Mouse (Mus musculus): ENCODE data around the gene Wdr38. TPM values are rescaled to one million over a fixed set of nuclear protein-coding genes. Genes with fewer than 3 reads are reported as not detected.
A peak's percentile ranks its signal among the peaks of the same experiment; 100 is the strongest.
"Not testable (repeated sequence)": the region's sequence is repeated elsewhere in the genome, so short reads cannot be mapped to it uniquely, and the experiment has no call there.

The Wdr38 gene
- polyA plus RNA-seq, 1 experiment from 2014 or later, result 1.8 TPM

DNA sequence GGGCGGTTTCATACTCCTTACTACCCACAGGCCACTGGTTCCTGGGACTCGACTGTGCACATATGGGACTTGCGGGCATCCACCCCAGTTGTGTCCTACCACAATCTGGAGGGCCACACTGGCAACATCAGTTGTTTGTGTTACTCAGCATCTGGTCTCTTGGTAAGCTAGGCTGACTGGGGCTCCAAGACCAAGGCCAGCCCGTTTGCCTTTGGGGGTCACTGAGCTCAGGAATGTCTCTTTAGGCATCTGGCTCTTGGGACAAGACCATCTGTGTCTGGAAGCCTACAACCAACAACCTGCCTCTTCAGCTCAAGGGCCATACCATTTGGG, 3.3 kb downstream of the Wdr38 start:
- Histone ChIP-seq H3K27ac (replicated peaks) (no peak overlapping the region), H3K9me3 (no peaks in the 10 kb centered on the region), H3K36me3 (peaks cover 26% of the 10 kb centered on the region), H3K9ac (no peak overlapping the region), H3K27me3 (no peaks in the 10 kb centered on the region), H3K4me1 (replicated peaks) (peaks cover 24% of the 10 kb centered on the region), H3K4me3 (no peak overlapping the region), H3K4me2 (no peak overlapping the region)
- WGBS, result 92% methylated on average over 4 of the region's 4 CpGs
- ATAC-seq (ENCODE audit: low FRiP score, low read depth), result no peak

DNA sequence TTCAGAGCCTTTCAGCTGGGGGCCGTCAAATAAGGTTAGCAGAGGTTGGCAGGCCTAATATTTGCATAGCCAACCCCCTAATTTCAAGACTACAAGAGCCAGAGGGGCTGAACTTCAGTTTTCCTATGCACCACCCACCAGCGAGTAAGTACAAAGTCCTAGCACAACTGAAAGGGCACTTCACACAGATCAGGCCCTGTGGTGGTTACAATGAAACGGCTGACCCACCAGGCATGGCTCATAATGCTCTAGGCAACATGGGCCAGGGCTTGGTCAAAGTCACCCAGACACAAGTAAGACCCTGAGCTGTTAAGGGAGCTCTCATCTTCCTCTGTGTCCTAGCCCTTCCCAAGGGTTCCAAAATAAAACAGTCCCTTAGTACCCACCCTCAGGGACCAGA, 4.6 kb downstream of the Wdr38 start:
- Histone ChIP-seq H3K4me3 (no peak overlapping the region), H3K9ac (no peak overlapping the region), H3K4me1 (replicated peaks) (peaks cover 35% of the 10 kb centered on the region), H3K36me3 (peaks cover 26% of the 10 kb centered on the region), H3K27me3 (no peaks in the 10 kb centered on the region), H3K27ac (replicated peaks) (no peak overlapping the region), H3K4me2 (no peak overlapping the region), H3K9me3 (no peaks in the 10 kb centered on the region)
- ATAC-seq (ENCODE audit: low FRiP score, low read depth), result no peak
- WGBS, result 87% methylated on average over 3 of the region's 3 CpGs

GRCm38 (mm10) chr2:39003106-39003505, 5.8 kb downstream of the Wdr38 start:
- Histone ChIP-seq H3K9ac (no peak overlapping the region), H3K4me3 (peak overlapping the region; percentile 57; the same call in 1 of the 2 replicates)
- WGBS, result 52% methylated on average over 8 of the region's 8 CpGs

GRCm38 (mm10) chr2:39003512-39003911, 6.2 kb downstream of the Wdr38 start:
- no peak for ATAC-seq (ENCODE audit: low FRiP score, low read depth)
- peaks cover 36% of the 10 kb centered on the region for H3K4me1 ChIP-seq (replicated peaks)
- H3K4me3 ChIP-seq, result peak overlapping the region; percentile 57
- no peak overlapping the region for H3K27ac ChIP-seq (replicated peaks)
- no peaks in the 10 kb centered on the region for H3K27me3 ChIP-seq
- peak overlapping the region; percentile 79 for H3K4me2 ChIP-seq
- H3K36me3 ChIP-seq, result peaks cover 26% of the 10 kb centered on the region
- 68% methylated on average over 5 of the region's 5 CpGs for WGBS
- H3K9ac ChIP-seq, result peak overlapping the region; percentile 83
- no peaks in the 10 kb centered on the region for H3K9me3 ChIP-seq

More at GRCm38 (mm10) chr2:39003106-39003505, 5.8 kb downstream of the Wdr38 start:
- Histone ChIP-seq H3K9me3 (no peaks in the 10 kb centered on the region), H3K4me1 (replicated peaks) (peaks cover 36% of the 10 kb centered on the region), H3K36me3 (peaks cover 26% of the 10 kb centered on the region), H3K27ac (replicated peaks) (no peak overlapping the region), H3K27me3 (no peaks in the 10 kb centered on the region), H3K4me2 (peak overlapping the region; percentile 79)
- ATAC-seq (ENCODE audit: low FRiP score, low read depth), result no peak

- H3K36me3 ChIP-seq, result peaks cover 26% of the 10 kb centered on the region
- H3K4me2 ChIP-seq, result peak overlapping the region; percentile 79
- no peaks in the 10 kb centered on the region for H3K9me3 ChIP-seq
- WGBS, result under 1% methylated on average over 11 of the region's 11 CpGs
- H3K4me3 ChIP-seq, result peak overlapping the region; percentile 57
- H3K4me1 ChIP-seq (replicated peaks), result peaks cover 44% of the 10 kb centered on the region
- peak overlapping the region; percentile 87 for H3K27ac ChIP-seq (replicated peaks)
- peak overlapping the region; percentile 83 for H3K9ac ChIP-seq
- no peaks in the 10 kb centered on the region for H3K27me3 ChIP-seq
- no peak for ATAC-seq (ENCODE audit: low FRiP score, low read depth)
Observed at GRCm38 (mm10) chr2:39004372-39004771, 7.1 kb downstream of the Wdr38 start.

DNA sequence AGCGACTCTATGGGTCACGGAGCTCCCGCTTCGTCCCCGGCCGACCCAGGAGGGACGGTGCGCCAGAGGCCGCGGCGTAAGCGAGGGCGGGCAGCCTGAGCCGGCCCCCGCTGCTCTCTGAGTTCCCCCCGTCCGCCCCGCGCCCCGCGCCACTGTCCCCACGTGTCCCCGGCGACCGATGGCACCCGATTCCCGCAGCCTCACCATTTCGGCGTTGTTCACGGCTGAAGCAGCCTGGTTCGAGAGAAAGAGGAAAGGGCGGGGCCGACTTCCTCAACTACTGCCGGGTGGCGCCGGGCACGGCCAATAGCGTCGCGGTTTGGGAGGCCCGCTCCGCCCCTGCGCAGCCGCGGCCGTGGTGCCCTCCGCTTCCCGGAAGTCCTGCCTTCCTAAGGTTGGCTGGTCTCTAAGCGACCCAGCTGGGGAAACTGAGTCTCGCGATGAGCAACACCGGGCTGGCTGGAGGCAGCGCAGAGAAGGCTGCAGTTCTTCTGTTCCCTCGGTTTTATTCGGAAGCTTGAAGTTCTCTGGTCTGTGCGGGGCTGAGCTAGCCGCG, 7.7 kb downstream of the Wdr38 start, which contains the start of gene Arpc5l:
Arpc5l (plus strand) TSS at position 469 of the 556 bp plus-strand sequence.
- peak within 1 kb of the TSS; percentile 87 for H3K27ac ChIP-seq (replicated peaks)
- peaks cover 25% of the 10 kb centered on the region for H3K36me3 ChIP-seq
- peak within 1 kb of the TSS; percentile 83 for H3K9ac ChIP-seq
- no peaks in the 10 kb centered on the region for H3K27me3 ChIP-seq
- H3K9me3 ChIP-seq, result no peaks in the 10 kb centered on the region
- peak; percentile 91 for ATAC-seq (ENCODE audit: low FRiP score, low read depth)
- peak within 1 kb of the TSS; percentile 57 for H3K4me3 ChIP-seq
- H3K4me1 ChIP-seq (replicated peaks), result peaks cover 49% of the 10 kb centered on the region
- H3K4me2 ChIP-seq, result peak within 1 kb of the TSS; percentile 79
- WGBS, result under 1% methylated on average over 52 of the region's 58 CpGs

- 12% methylated on average over 15 of the region's 15 CpGs for WGBS
- H3K27ac ChIP-seq (replicated peaks), result peak within 1 kb of the TSS; percentile 87
- H3K4me1 ChIP-seq (replicated peaks), result peaks cover 54% of the 10 kb centered on the region
- H3K4me3 ChIP-seq, result peak within 1 kb of the TSS; percentile 57
- H3K9ac ChIP-seq, result peak within 1 kb of the TSS; percentile 83
- H3K36me3 ChIP-seq, result peaks cover 19% of the 10 kb centered on the region
- no peak for ATAC-seq (ENCODE audit: low FRiP score, low read depth)
- no peaks in the 10 kb centered on the region for H3K9me3 ChIP-seq
- H3K4me2 ChIP-seq, result peak within 1 kb of the TSS; percentile 79
- no peaks in the 10 kb centered on the region for H3K27me3 ChIP-seq
Observed at GRCm38 (mm10) chr2:39005574-39006079, 8.4 kb downstream of the Wdr38 start, which contains the start of gene Rpl35. Rpl35 (minus strand) TSS chr2:39005624.

DNA sequence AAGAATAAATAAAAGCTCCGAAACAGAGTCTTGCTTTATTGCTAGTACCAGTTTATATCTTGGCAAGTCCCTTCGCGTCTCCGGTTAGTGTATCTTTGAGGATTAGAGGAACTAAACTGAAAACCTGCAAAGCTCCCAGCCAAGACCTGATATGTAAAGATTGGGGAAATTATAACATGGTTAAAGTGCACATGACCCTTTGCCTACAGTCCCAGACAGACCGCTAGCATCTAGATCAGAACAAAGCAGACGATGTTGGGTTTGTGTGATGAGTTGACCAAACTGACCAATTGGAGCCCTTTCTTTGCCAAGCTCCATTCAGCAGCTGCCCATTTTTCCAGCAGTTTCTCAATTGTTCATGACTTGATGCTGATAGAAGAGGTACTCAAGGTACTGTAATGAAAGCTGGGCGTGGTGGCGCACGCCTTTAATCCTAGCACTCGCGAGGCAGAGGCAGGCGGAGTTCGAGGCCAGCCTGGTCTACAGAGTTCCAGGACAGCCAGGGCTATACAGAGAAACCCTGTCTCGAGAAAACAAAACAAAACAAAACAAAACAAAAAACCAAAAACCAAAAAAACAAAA, 9.0 kb downstream of the Wdr38 start:
- 88% methylated on average over 14 of the region's 14 CpGs for WGBS
- H3K9me3 ChIP-seq, result no peaks in the 10 kb centered on the region
- peaks cover 13% of the 10 kb centered on the region for H3K36me3 ChIP-seq
- no peak for ATAC-seq (ENCODE audit: low FRiP score, low read depth)
- H3K27me3 ChIP-seq, result no peaks in the 10 kb centered on the region
- H3K27ac ChIP-seq (replicated peaks), result no peak overlapping the region
- peaks cover 60% of the 10 kb centered on the region for H3K4me1 ChIP-seq (replicated peaks)
- H3K4me3 ChIP-seq, result peak overlapping the region; percentile 57
- H3K4me2 ChIP-seq, result peak overlapping the region; percentile 79
- H3K9ac ChIP-seq, result no peak overlapping the region

- Histone ChIP-seq H3K36me3 (peaks cover 4% of the 10 kb centered on the region), H3K9me3 (no peaks in the 10 kb centered on the region), H3K27ac (replicated peaks) (peak overlapping the region; percentile 87), H3K9ac (peak overlapping the region; percentile 90), H3K27me3 (no peaks in the 10 kb centered on the region), H3K4me2 (peak overlapping the region; percentile 86), H3K4me3 (peak overlapping the region; percentile 87), H3K4me1 (replicated peaks) (peaks cover 62% of the 10 kb centered on the region)
- peak; percentile 89 for ATAC-seq (ENCODE audit: low FRiP score, low read depth)
- 0% methylated on average over 43 of the region's 44 CpGs for WGBS
Observed at GRCm38 (mm10) chr2:39007865-39008264, 10.6 kb downstream of the Wdr38 start.

DNA sequence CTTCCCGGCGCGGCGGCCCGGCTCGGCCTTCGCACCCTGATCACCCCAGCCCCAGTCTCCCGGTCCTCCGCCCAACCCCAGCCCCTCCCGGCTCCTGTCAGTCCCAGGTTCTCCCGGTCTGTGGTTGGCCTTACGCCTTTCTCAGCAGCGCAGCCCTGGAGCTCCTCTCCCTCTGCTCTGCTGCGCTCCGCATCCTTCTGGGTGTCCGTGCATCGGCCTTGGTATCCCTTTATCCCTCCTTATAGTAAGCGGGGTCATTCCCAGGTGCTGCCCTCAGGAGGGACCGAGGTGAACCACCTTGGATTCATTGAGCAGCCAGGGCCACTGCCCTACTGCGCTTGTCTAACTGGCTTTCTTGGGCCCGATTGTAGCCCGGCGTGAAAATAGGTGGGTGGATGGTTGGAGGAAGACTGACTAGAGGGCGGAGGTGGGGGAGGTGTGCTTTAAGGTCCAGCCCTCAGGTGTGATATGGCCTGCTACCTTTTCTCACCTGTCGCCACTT, 11.1 kb downstream of the Wdr38 start:
- Histone ChIP-seq H3K36me3 (peaks cover 6% of the 10 kb centered on the region; the same call in 1 of the 2 replicates), H3K4me2 (peak overlapping the region; percentile 86), H3K4me1 (replicated peaks) (peaks cover 56% of the 10 kb centered on the region), H3K27ac (replicated peaks) (peak overlapping the region; percentile 87), H3K9me3 (no peaks in the 10 kb centered on the region), H3K9ac (peak overlapping the region; percentile 90), H3K27me3 (no peaks in the 10 kb centered on the region), H3K4me3 (peak overlapping the region; percentile 87)
- under 1% methylated on average over 25 of the region's 25 CpGs for WGBS
- ATAC-seq (ENCODE audit: low FRiP score, low read depth), result peak; percentile 40

DNA sequence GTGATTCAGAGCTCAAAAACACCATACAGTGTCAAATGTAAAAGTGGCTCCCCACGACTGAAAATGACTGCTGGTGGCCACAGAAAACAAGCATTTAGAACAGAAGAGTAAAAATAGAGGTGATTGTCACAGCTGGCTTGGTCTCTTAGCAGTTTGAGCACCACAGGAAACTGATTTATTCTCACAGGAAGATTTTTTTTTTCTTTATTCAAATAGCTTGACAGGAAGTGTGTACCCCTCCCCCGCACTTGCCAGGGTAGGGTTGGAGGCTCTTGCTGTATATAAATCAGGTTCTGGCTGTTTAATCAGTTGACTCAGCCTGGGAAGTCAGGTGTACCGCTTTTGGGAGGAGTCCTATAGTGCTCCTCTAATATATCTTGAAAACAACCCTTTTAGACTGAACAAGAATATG, 11.7 kb downstream of the Wdr38 start:
- peak overlapping the region; percentile 90 for H3K9ac ChIP-seq
- peaks cover 51% of the 10 kb centered on the region for H3K4me1 ChIP-seq (replicated peaks)
- no peak for ATAC-seq (ENCODE audit: low FRiP score, low read depth)
- WGBS, result 27% methylated on average over 3 of the region's 3 CpGs
- H3K4me3 ChIP-seq, result peak overlapping the region; percentile 87
- H3K27ac ChIP-seq (replicated peaks), result peak overlapping the region; percentile 87
- no peaks in the 10 kb centered on the region for H3K27me3 ChIP-seq
- H3K9me3 ChIP-seq, result no peaks in the 10 kb centered on the region
- peak overlapping the region; percentile 86 for H3K4me2 ChIP-seq
- peaks cover 12% of the 10 kb centered on the region for H3K36me3 ChIP-seq

- not testable (repeated sequence) for H3K4me2 ChIP-seq; ATAC-seq (ENCODE audit: low FRiP score, low read depth); H3K27ac ChIP-seq (replicated peaks); H3K9ac ChIP-seq; H3K4me3 ChIP-seq; H3K9me3 ChIP-seq; H3K27me3 ChIP-seq
- Histone ChIP-seq H3K36me3 (peaks cover 22% of the 10 kb centered on the region), H3K4me1 (replicated peaks) (peaks cover 46% of the 10 kb centered on the region)
- 92% methylated on average over 5 of the region's 5 CpGs for WGBS
Observed at GRCm38 (mm10) chr2:39010144-39010543, 12.9 kb downstream of the Wdr38 start.
